Mouse (Mus musculus) embryonic facial prominence, embryonic 12.5 days (tissue): ENCODE data around the gene Chmp6. TPM values are rescaled to one million over a fixed set of nuclear protein-coding genes. Genes with fewer than 3 reads are reported as not detected.

ENCODE experiments used
- ATAC-seq: fragments of 200-750 bp; cut with Nextera tagmentation; 2 replicates; pipeline ENCODE4 v1.8.0; 2017; ENCODE audit not compliant: insufficient number of reproducible peaks, insufficient read depth, low FRiP score, low TSS enrichment
- H3K27ac ChIP-seq: fragments of 300-500 bp; sonication (generic); 2 replicates; pipeline ENCODE4 v1.5.1; 2016; ENCODE audit warnings: mild to moderate bottlenecking
- H3K27me3 ChIP-seq: fragments of 300-500 bp; sonication (generic); 2 replicates; pipeline ENCODE4 v1.6.1; 2016; ENCODE audit warnings: mild to moderate bottlenecking, moderate library complexity
- H3K36me3 ChIP-seq: fragments of 300-500 bp; sonication (generic); 2 replicates; pipeline ENCODE4 v1.6.1; 2016; ENCODE audit warnings: mild to moderate bottlenecking
- H3K4me1 ChIP-seq: fragments of 300-500 bp; sonication (generic); 2 replicates; pipeline ENCODE4 v1.6.1; 2016
- H3K4me2 ChIP-seq: fragments of 300-500 bp; sonication (generic); replicated peaks from 2 replicates; pipeline ENCODE4 v1.6.1; 2016; ENCODE audit warnings: mild to moderate bottlenecking, moderate library complexity
- H3K4me3 ChIP-seq: fragments of 300-500 bp; sonication (generic); 2 replicates; pipeline ENCODE4 v1.5.1; 2016; ENCODE audit warnings: mild to moderate bottlenecking
- H3K9ac ChIP-seq: fragments of 300-500 bp; sonication (generic); 2 replicates; pipeline ENCODE4 v1.6.1; 2016; ENCODE audit warnings: mild to moderate bottlenecking, moderate library complexity
- H3K9me3 ChIP-seq: fragments of 300-500 bp; sonication (generic); 2 replicates; pipeline ENCODE4 v1.6.1; 2016; ENCODE audit warnings: mild to moderate bottlenecking, moderate library complexity
- WGBS: fragments of 180-500 bp; shearing (Covaris S2); methylation state at CpG from one replicate; pipeline ENCODE4 v1.1.7; 2016; 5-methylcytosine and 5-hydroxymethylcytosine counted together
- polyA plus RNA-seq: library from polyadenylated mRNA; unstranded; fragments of >200 nt; fragmentation: Nextera tagmentation; extraction: Ambion mirVana; gene quantifications from 2 replicates; pipeline ENCODE4 v1.2.1, GENCODE M21; 2016

The Chmp6 gene
- polyA plus RNA-seq, 1 experiment from 2014 or later, result 110 TPM

DNA sequence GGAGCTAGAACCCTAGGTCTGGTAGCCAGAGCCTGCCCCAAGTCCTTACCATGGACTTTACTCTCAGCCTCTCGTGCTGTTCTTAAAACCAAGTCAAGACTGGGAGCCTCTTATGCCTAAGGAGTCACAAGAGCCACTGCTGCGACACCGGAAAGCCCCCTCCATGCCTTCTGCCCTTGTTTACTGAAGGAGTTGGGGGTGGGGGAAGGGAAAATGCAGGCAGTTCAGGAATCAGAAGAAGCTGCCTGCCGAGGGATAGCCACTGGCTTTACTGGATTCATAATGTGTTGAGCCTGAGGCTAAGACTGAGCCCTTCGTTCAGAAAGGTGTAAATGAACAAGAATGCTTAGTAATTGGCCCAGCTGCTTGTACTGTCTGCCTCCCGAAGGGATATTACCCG is 396 bp upstream of the Chmp6 start:
- peak overlapping the region; percentile 80; the same call in 1 of the 2 replicates for H3K27ac ChIP-seq
- H3K36me3 ChIP-seq, result peaks cover 19% of the 10 kb centered on the region
- H3K27me3 ChIP-seq, result no peaks in the 10 kb centered on the region
- H3K4me1 ChIP-seq, result peaks cover 27% of the 10 kb centered on the region
- no peak for ATAC-seq
- H3K9me3 ChIP-seq, result no peaks in the 10 kb centered on the region
- 6% methylated on average over 7 of the region's 7 CpGs for WGBS
- peak overlapping the region; percentile 98 for H3K4me2 ChIP-seq
- H3K9ac ChIP-seq, result peak overlapping the region; percentile 90
- peak overlapping the region; percentile 96 for H3K4me3 ChIP-seq

DNA sequence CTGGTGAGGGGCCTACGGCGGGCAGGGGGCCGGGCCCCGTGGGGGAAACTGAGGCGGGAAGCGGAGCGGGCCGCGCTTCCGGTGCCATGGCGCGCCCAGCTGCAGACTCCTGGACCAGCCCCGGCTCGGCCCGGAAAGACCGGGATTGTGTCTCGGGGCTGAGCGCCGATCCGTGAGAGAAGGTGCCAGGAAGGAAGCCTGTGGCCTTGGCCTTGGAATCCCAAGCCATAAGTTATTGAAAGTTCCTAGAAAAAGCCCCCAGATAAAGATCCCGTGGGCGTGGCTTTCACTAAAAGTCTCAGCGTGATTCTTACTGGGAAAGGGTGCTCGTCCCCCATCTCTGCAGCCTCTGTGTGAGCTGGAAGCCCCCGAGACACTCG is 684 bp downstream of the Chmp6 start:
- 0 out of 2 replicates have a peak, but pooled peaks have one; percentile 25 for ATAC-seq
- Histone ChIP-seq H3K4me2 (peak overlapping the region; percentile 98), H3K9ac (peak overlapping the region; percentile 90), H3K36me3 (peaks cover 30% of the 10 kb centered on the region), H3K4me1 (peaks cover 27% of the 10 kb centered on the region), H3K27ac (peak overlapping the region; percentile 80), H3K4me3 (peak overlapping the region; percentile 96), H3K9me3 (no peaks in the 10 kb centered on the region), H3K27me3 (no peaks in the 10 kb centered on the region)
- under 1% methylated on average over 26 of the region's 26 CpGs for WGBS

DNA sequence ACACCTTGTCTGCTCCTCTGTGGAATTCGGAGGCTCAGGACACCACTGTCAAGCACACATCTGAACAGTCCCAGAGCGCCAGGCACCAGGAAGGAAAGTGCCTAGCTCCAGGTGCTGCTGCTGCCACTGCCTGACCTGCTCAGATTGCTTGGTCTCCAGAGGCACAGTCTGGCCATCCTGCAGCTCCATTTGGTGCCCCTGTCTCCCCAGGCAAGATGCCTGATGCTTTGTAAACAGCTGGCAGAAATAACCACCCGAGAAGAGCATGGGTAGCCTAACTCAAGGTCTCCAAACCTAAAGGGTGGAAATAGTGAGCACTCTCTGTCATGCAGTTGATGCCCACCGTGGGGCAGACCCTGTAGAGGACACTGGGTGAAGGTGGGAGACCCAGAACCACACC is 1.1 kb downstream of the Chmp6 start:
- WGBS, result 22% methylated on average over 4 of the region's 4 CpGs
- peak overlapping the region; percentile 80; the same call in 1 of the 2 replicates for H3K27ac ChIP-seq

DNA sequence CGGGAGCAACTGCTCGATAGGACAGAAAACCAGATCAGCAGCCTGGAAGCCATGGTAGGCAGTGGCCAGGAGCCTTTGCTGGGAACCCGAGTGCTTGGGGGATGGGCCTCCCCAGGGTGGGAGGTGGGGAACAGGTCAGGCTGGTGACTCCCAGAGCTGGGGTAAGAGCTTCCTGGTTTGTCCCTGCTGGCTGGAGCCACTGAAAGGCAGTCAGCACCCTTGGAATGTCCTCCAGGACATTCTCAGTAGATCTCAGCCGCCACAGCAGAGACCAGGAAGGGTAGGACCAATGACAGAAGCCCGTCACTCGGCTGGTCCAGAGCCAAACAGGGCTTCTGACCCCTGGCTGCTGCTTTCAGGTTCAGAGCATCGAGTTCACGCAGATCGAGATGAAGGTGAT is 2.4 kb downstream of the Chmp6 start:
- Histone ChIP-seq H3K9me3 (no peaks in the 10 kb centered on the region), H3K4me3 (0 out of 2 replicates have a peak overlapping the region, but pooled peaks have one; percentile 96), H3K27ac (peak overlapping the region; percentile 31; the same call in 1 of the 2 replicates), H3K27me3 (no peaks in the 10 kb centered on the region), H3K9ac (peak overlapping the region; percentile 24; the same call in 1 of the 2 replicates), H3K4me1 (peaks cover 24% of the 10 kb centered on the region), H3K4me2 (no peak overlapping the region), H3K36me3 (peaks cover 37% of the 10 kb centered on the region)
- no peak for ATAC-seq
- WGBS, result 82% methylated on average over 9 of the region's 9 CpGs

More for the DNA sequence above, 1.1 kb downstream of the Chmp6 start:
- peaks cover 27% of the 10 kb centered on the region for H3K4me1 ChIP-seq
- peak overlapping the region; percentile 90 for H3K9ac ChIP-seq
- no peaks in the 10 kb centered on the region for H3K27me3 ChIP-seq
- ATAC-seq, result no peak
- H3K36me3 ChIP-seq, result peaks cover 35% of the 10 kb centered on the region
- H3K9me3 ChIP-seq, result no peaks in the 10 kb centered on the region
- peak overlapping the region; percentile 96 for H3K4me3 ChIP-seq
- H3K4me2 ChIP-seq, result peak overlapping the region; percentile 98

DNA sequence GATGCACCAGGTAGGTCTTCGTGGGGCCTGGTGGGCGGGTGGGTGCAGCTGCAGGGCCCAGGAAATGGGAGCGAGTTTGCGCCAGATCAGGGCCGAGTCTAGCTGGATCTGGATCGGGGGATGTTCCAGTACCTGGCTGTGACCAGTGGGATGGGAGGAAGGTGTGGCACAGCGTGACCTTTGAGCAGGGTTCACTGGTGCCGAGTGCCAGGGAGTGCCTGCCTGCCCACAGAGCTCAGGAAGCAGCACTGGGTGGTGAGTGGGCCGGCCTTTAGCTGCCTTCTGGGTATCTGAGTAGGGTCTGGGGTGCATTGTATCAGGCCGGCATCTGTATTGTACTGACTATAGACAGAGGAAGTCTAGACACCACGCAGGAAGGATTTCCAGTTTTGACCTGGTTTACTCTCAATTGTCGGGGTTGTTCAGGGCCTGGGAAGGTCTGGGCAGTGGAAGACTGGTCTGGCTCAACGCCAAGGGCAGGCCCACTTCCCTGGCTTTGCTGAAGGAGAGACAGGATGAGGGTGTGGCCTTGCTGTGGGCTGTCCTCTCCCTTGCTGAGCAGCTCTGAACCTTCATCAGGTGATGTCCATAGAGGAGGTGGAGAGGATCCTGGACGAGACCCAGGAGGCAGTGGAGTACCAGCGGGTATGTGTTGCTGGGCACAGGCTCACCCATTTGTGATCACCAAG is 3.0 kb downstream of the Chmp6 start:
- no peak overlapping the region for H3K9ac ChIP-seq
- peak overlapping the region; percentile 31; the same call in 1 of the 2 replicates for H3K27ac ChIP-seq
- no peaks in the 10 kb centered on the region for H3K27me3 ChIP-seq
- no peak for ATAC-seq
- H3K9me3 ChIP-seq, result no peaks in the 10 kb centered on the region
- peaks cover 37% of the 10 kb centered on the region for H3K36me3 ChIP-seq
- WGBS, result 89% methylated on average over 15 of the region's 15 CpGs
- no peak overlapping the region for H3K4me2 ChIP-seq
- H3K4me1 ChIP-seq, result peaks cover 24% of the 10 kb centered on the region
- no peak overlapping the region for H3K4me3 ChIP-seq

DNA sequence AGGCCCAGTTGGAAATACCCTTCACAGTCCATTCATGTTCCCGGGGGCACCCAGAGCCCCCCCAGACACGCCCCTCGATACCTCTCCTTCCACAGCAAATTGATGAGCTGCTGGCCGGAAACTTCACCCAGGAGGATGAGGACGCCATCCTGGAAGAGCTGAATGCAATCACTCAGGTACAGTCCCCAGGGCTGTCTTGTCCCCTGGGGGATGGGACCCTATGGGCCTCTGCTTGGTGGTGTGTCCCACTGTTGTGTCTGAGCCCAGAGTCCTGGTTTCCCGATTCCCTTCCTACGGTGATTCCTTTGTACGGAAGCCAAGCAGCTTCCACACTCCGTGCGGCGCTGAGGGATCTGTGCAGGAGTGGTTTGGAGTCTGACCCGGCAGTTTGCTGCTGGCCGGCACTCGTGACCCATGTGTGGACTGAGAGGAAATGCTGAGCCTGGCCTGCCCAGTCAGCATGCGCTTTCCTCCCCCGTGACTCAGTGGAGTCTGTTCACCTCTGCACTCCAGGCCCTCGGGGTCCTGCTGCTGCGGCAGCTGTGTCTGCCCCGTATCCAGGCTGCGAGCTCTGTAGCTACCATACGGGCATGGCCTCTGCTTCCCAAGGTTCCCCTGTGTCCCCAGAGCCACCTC is 3.7 kb downstream of the Chmp6 start:
- H3K27ac ChIP-seq, result no peak overlapping the region
- ATAC-seq, result no peak
- no peaks in the 10 kb centered on the region for H3K9me3 ChIP-seq
- H3K27me3 ChIP-seq, result no peaks in the 10 kb centered on the region
- no peak overlapping the region for H3K4me3 ChIP-seq
- 92% methylated on average over 21 of the region's 21 CpGs for WGBS
- H3K4me1 ChIP-seq, result peaks cover 24% of the 10 kb centered on the region
- no peak overlapping the region for H3K4me2 ChIP-seq
- no peak overlapping the region for H3K9ac ChIP-seq
- H3K36me3 ChIP-seq, result peaks cover 37% of the 10 kb centered on the region

DNA sequence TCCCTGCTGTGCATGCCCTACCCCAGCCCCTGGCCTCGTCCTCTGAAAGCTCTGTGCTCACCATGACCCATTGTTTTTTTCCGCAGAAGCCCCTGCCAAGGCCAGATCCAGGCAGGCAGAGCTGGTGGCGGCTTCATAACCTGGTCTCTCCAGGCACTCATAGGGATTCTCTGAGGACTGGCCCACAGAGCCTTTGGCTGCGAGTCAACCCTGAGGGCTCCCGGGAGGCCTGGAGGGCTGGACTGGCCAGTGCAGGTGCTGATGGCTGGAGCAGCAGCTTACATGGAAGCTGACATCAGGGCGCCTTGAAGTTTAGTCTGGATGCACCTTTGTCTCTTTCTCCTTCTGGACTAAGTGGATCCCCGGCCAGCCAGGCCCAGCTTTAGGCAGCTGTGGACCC is 5.3 kb downstream of the Chmp6 start:
- ATAC-seq, result no peak
- Histone ChIP-seq H3K27ac (no peak overlapping the region), H3K4me3 (no peak overlapping the region), H3K4me2 (no peak overlapping the region), H3K36me3 (peaks cover 37% of the 10 kb centered on the region), H3K4me1 (peaks cover 16% of the 10 kb centered on the region), H3K9ac (no peak overlapping the region), H3K9me3 (no peaks in the 10 kb centered on the region), H3K27me3 (no peaks in the 10 kb centered on the region)
- 86% methylated on average over 7 of the region's 7 CpGs for WGBS

DNA sequence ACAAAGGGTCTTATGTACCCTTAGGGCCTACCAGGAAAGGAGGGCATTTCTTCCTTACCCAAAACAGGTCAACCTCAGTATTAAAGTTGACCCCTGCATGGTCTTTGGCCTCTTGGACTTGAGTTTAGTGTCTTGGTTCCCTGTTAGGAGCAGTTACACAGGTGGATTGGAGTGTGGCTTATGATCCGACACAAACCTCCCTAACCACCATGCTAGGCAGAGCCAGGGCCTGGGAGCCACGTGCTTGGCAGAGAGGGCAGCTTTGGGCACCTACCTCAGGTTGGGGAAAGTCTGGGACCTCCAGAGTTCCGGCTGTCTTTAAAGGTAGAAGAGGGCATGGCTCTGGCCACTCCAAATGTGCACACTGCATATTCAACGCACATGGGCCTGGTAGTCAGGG is 6.2 kb downstream of the Chmp6 start:
- H3K27me3 ChIP-seq, result no peaks in the 10 kb centered on the region
- H3K9me3 ChIP-seq, result no peaks in the 10 kb centered on the region
- peaks cover 13% of the 10 kb centered on the region for H3K4me1 ChIP-seq
- no peak overlapping the region for H3K4me2 ChIP-seq
- H3K4me3 ChIP-seq, result no peak overlapping the region
- no peak overlapping the region for H3K27ac ChIP-seq
- peaks cover 37% of the 10 kb centered on the region for H3K36me3 ChIP-seq
- WGBS, result 89% methylated on average over 4 of the region's 4 CpGs
- H3K9ac ChIP-seq, result no peak overlapping the region
- no peak for ATAC-seq

DNA sequence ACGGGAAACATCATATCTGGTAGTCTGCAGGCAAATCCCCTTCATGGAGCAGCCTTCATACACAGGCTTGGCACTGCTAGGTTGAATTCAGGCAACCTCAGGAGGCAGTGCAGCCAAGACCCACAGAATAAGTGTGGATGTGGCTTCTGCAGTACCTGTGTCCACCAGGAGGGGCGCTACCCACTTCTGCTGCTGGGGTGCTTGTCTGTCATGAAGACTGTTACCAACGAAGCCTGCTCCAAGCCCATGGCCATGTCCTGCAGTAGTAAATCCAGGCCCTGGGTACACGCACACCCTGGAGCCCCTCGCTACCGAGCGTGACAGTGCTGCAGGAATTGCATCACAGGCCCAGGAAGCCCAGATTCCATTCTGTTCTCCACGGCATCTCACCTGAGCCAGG is 6.7 kb downstream of the Chmp6 start:
- H3K4me1 ChIP-seq, result peaks cover 9% of the 10 kb centered on the region
- peaks cover 37% of the 10 kb centered on the region for H3K36me3 ChIP-seq
- WGBS, result 67% methylated on average over 8 of the region's 8 CpGs
- H3K9ac ChIP-seq, result no peak overlapping the region
- H3K4me3 ChIP-seq, result no peak overlapping the region
- ATAC-seq, result no peak
- H3K27ac ChIP-seq, result no peak overlapping the region
- H3K9me3 ChIP-seq, result no peaks in the 10 kb centered on the region
- H3K4me2 ChIP-seq, result no peak overlapping the region
- H3K27me3 ChIP-seq, result no peaks in the 10 kb centered on the region

DNA sequence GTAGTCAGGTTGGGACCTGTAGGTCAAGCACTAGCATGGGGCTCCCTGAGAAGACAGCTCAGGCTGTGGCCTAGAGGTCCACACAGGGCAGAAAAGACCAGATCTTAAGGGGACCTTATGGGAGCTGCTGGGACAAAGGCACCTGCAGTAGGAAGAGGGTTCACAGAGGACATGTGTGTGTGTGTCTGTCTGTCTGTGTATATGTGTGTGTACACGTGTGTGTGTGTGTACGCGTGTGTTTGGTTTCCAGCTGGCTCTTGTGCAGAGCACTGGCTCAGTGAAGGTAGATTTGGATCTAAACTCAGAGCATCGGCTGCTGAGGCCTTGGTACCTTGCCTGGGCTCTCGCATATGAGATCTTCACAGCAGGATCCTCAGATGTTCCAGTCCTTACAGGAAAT is 7.4 kb downstream of the Chmp6 start:
- 93% methylated on average over 5 of the region's 5 CpGs for WGBS
- peaks cover 37% of the 10 kb centered on the region for H3K36me3 ChIP-seq
- H3K4me2 ChIP-seq, result no peak overlapping the region
- peaks cover 1% of the 10 kb centered on the region; the same call in 1 of the 2 replicates for H3K4me1 ChIP-seq
- ATAC-seq, result no peak
- H3K4me3 ChIP-seq, result no peak overlapping the region
- no peak overlapping the region for H3K9ac ChIP-seq
- H3K27me3 ChIP-seq, result no peaks in the 10 kb centered on the region
- no peaks in the 10 kb centered on the region for H3K9me3 ChIP-seq
- no peak overlapping the region for H3K27ac ChIP-seq

DNA sequence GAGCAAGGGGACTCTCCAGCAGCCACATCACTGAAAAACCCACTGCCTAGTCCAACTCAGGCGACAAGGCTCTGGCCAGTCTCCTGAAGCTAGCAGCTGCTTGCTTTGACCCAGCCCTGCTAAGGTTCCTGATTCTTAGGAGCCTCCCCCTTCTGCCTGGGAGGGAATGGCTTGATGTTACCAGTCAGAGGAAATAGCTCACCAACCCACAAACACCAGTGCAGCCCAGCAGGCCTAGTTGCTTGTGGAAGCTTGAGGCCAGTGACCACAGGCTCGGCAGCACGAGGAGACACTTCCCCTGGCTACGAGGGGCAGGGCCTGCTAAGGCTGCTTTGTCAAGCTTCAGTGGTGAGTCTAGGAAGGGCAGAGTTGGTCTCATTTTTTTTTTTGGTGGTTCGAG is 11.9 kb downstream of the Chmp6 start:
- no peak overlapping the region for H3K9ac ChIP-seq
- no peak overlapping the region for H3K27ac ChIP-seq
- H3K36me3 ChIP-seq, result no peaks in the 10 kb centered on the region; the same call in 1 of the 2 replicates
- ATAC-seq, result no peak
- no peak overlapping the region for H3K4me3 ChIP-seq
- no peaks in the 10 kb centered on the region for H3K9me3 ChIP-seq
- no peaks in the 10 kb centered on the region for H3K4me1 ChIP-seq
- H3K4me2 ChIP-seq, result no peak overlapping the region
- no peaks in the 10 kb centered on the region for H3K27me3 ChIP-seq
- WGBS, result 78% methylated on average over 5 of the region's 5 CpGs

DNA sequence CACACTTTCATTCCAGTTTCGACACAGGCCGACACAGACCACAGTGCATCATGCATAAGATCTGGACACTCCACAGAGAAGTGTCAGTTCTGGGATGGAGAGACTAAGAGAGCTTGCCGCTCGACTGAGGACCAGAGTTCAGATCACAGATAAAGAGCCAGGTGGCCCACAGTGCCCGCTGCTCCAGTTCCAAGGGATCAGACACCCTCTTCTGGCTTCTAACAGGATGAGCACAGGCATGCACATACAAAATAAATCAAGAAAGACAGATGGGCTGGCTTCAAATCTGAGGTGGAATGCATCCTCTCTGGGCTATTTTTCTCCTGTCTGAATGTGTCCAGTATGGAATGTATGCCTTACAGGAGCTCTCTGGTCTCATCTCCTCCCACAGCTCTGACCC is 13.5 kb downstream of the Chmp6 start:
- Histone ChIP-seq H3K4me2 (no peak overlapping the region), H3K4me1 (no peaks in the 10 kb centered on the region), H3K36me3 (no peaks in the 10 kb centered on the region), H3K27me3 (no peaks in the 10 kb centered on the region), H3K27ac (no peak overlapping the region), H3K9me3 (peaks cover 4% of the 10 kb centered on the region; the same call in 1 of the 2 replicates), H3K9ac (no peak overlapping the region), H3K4me3 (no peak overlapping the region)
- 77% methylated on average over 5 of the region's 5 CpGs for WGBS
- ATAC-seq, result no peak
